Mouse (Mus musculus): ENCODE data around the gene Sdccag8. TPM values are rescaled to one million over a fixed set of nuclear protein-coding genes. Genes with fewer than 3 reads are reported as not detected.

The Sdccag8 gene
- polyA plus RNA-seq, 1 experiment from 2014 or later, result 19.2 TPM

DNA sequence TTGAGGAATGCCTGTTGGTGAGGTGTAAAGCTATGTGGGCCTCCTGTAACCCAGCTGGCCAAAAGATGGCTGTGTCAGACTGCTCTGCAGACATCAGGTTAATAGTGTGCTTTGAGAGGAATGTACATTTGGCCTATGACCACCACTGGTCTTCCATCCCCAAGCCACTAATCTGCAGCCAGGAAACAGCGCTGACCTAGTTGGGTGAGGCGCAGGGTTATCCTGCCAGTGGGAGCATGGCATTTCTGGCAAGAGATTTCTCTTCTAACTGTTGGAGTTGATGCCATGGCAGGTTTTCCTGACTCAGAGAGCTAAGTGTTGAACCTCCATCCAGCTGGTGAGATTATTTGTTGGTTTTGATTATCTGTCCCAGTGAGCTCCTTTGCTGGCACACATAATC, 101.5 kb downstream of the Sdccag8 start:
- Histone ChIP-seq H3K4me1 (ENCODE audit: control insufficient read depth, insufficient read depth, low read length) (no peaks in the 10 kb centered on the region), H3K27ac (ENCODE audit: low read depth, low read length) (no peak overlapping the region), H3K36me3 (ENCODE audit: control insufficient read depth, insufficient read depth, low read length) (no peaks in the 10 kb centered on the region), H3K9ac (ENCODE audit: low read length) (no peak overlapping the region), H3K9me3 (ENCODE audit: control insufficient read depth, low read length) (no peaks in the 10 kb centered on the region), H3K4me2 (ENCODE audit: low read depth) (no peak overlapping the region), H3K27me3 (ENCODE audit: control insufficient read depth, insufficient read depth, low read length) (no peaks in the 10 kb centered on the region), H3K4me3 (ENCODE audit: low read depth, low read length) (no peak overlapping the region)
- DNase-seq (ENCODE audit: low spot score), result no peak
- ATAC-seq (ENCODE audit: insufficient read depth, low FRiP score, low TSS enrichment), result no peak
- 96% methylated on average over 2 of the region's 2 CpGs for WGBS

- H3K9me3 ChIP-seq (ENCODE audit: control insufficient read depth, low read length), result no peaks in the 10 kb centered on the region
- H3K4me2 ChIP-seq (ENCODE audit: low read depth), result no peak overlapping the region
- H3K9ac ChIP-seq (ENCODE audit: low read length), result no peak overlapping the region
- no peak overlapping the region for H3K27ac ChIP-seq (ENCODE audit: low read depth, low read length)
- WGBS, result 96% methylated on average over 12 of the region's 12 CpGs
- H3K27me3 ChIP-seq (ENCODE audit: control insufficient read depth, insufficient read depth, low read length), result no peaks in the 10 kb centered on the region
- DNase-seq (ENCODE audit: low spot score), result no peak
- no peak for ATAC-seq (ENCODE audit: insufficient read depth, low FRiP score, low TSS enrichment)
- no peaks in the 10 kb centered on the region for H3K36me3 ChIP-seq (ENCODE audit: control insufficient read depth, insufficient read depth, low read length)
- H3K4me3 ChIP-seq (ENCODE audit: low read depth, low read length), result no peak overlapping the region
- peaks cover 5% of the 10 kb centered on the region; the same call in 1 of the 2 replicates for H3K4me1 ChIP-seq (ENCODE audit: control insufficient read depth, insufficient read depth, low read length)
Observed at GRCm38 (mm10) chr1:176919486-176919885, 105.0 kb downstream of the Sdccag8 start.

DNA sequence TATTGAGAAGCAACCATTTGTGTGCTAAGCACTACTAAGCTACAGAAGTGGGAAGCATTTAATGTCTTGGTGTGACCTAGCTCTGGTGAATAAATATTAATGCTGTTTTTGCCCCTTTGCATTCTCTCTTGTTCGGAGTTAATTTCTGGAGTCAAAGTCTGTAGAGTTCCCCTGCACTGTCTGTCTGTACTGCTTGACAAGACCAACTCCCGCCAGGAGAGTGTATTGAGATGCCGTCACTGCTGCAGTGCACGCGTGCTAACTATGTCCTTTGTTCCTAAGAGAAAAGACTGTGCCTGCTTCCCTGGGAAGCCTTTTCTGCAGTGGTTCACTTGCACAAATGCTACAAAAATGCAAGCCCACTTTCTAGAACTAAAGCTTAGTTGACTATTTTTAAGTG, 108.4 kb downstream of the Sdccag8 start:
- Histone ChIP-seq H3K27ac (ENCODE audit: low read depth, low read length) (no peak overlapping the region), H3K27me3 (ENCODE audit: control insufficient read depth, insufficient read depth, low read length) (no peaks in the 10 kb centered on the region), H3K4me2 (ENCODE audit: low read depth) (no peak overlapping the region), H3K4me3 (ENCODE audit: low read depth, low read length) (no peak overlapping the region), H3K9me3 (ENCODE audit: control insufficient read depth, low read length) (no peaks in the 10 kb centered on the region), H3K4me1 (ENCODE audit: control insufficient read depth, insufficient read depth, low read length) (peaks cover 5% of the 10 kb centered on the region; the same call in 1 of the 2 replicates), H3K36me3 (ENCODE audit: control insufficient read depth, insufficient read depth, low read length) (no peaks in the 10 kb centered on the region), H3K9ac (ENCODE audit: low read length) (no peak overlapping the region)
- WGBS, result 46% methylated on average over 5 of the region's 5 CpGs
- ATAC-seq (ENCODE audit: insufficient read depth, low FRiP score, low TSS enrichment) (peak; percentile 78; the same call in 1 of the 2 replicates), DNase-seq (ENCODE audit: low spot score) (peak; percentile 39)

DNA sequence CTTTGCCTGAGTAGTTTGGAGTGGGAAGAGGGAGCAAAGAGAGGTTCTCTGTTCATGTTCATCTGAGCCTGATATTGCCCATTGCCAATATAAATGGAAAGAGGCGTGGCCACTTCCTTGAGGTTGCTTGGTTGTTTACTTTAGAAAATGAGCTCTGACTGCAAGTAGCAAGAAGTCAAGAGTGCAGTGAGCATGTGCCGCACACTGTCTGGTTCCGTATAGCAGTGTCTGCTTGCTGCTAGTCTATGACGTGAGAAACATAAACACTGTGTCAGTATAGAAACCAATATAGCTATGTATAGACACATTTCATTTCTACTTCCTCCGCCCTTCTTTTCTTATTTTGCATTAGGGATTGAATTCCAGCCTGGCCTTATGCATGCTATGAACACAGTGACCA, 111.5 kb downstream of the Sdccag8 start:
- Histone ChIP-seq H3K27ac (ENCODE audit: low read depth, low read length) (no peak overlapping the region), H3K36me3 (ENCODE audit: control insufficient read depth, insufficient read depth, low read length) (no peaks in the 10 kb centered on the region), H3K9ac (ENCODE audit: low read length) (no peak overlapping the region), H3K9me3 (ENCODE audit: control insufficient read depth, low read length) (no peaks in the 10 kb centered on the region), H3K27me3 (ENCODE audit: control insufficient read depth, insufficient read depth, low read length) (no peaks in the 10 kb centered on the region), H3K4me1 (ENCODE audit: control insufficient read depth, insufficient read depth, low read length) (peaks cover 5% of the 10 kb centered on the region; the same call in 1 of the 2 replicates), H3K4me3 (ENCODE audit: low read depth, low read length) (no peak overlapping the region), H3K4me2 (ENCODE audit: low read depth) (no peak overlapping the region)
- no peak for DNase-seq (ENCODE audit: low spot score)
- 88% methylated on average over 5 of the region's 5 CpGs for WGBS
- ATAC-seq (ENCODE audit: insufficient read depth, low FRiP score, low TSS enrichment), result no peak

DNA sequence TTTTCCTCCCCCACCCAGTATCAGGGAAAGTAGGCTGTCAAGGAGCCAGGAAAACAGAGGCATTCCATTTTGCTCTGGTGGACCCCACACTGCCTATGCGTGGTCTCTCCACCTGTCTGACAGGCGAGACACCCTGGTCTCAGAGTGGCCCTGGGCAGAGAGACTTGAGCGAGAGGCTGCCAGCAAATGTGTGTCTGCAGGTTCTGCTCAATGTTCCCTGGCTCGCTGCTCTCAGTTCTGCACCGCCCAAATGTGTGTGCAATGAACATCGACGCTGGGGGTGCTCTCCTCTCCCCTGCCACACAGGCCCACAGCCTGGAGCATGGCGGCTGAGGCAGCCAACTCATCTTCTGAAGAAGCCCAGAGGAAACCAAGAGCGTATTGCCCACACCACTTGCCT, 112.9 kb downstream of the Sdccag8 start:
- no peak overlapping the region for H3K9ac ChIP-seq (ENCODE audit: low read length)
- no peak overlapping the region for H3K4me3 ChIP-seq (ENCODE audit: low read depth, low read length)
- 93% methylated on average over 9 of the region's 9 CpGs for WGBS
- H3K27me3 ChIP-seq (ENCODE audit: control insufficient read depth, insufficient read depth, low read length), result no peaks in the 10 kb centered on the region
- no peak overlapping the region for H3K4me2 ChIP-seq (ENCODE audit: low read depth)
- DNase-seq (ENCODE audit: low spot score) (no peak), ATAC-seq (ENCODE audit: insufficient read depth, low FRiP score, low TSS enrichment) (no peak)
- no peak overlapping the region for H3K27ac ChIP-seq (ENCODE audit: low read depth, low read length)
- H3K4me1 ChIP-seq (ENCODE audit: control insufficient read depth, insufficient read depth, low read length), result peaks cover 5% of the 10 kb centered on the region; the same call in 1 of the 2 replicates
- H3K36me3 ChIP-seq (ENCODE audit: control insufficient read depth, insufficient read depth, low read length), result no peaks in the 10 kb centered on the region
- H3K9me3 ChIP-seq (ENCODE audit: control insufficient read depth, low read length), result no peaks in the 10 kb centered on the region

- no peaks in the 10 kb centered on the region for H3K9me3 ChIP-seq (ENCODE audit: control insufficient read depth, low read length)
- no peak overlapping the region for H3K4me3 ChIP-seq (ENCODE audit: low read depth, low read length)
- no peak overlapping the region for H3K27ac ChIP-seq (ENCODE audit: low read depth, low read length)
- H3K4me2 ChIP-seq (ENCODE audit: low read depth), result no peak overlapping the region
- peak; percentile 87 for ATAC-seq (ENCODE audit: insufficient read depth, low FRiP score, low TSS enrichment)
- no peaks in the 10 kb centered on the region for H3K4me1 ChIP-seq (ENCODE audit: control insufficient read depth, insufficient read depth, low read length)
- no peaks in the 10 kb centered on the region for H3K36me3 ChIP-seq (ENCODE audit: control insufficient read depth, insufficient read depth, low read length)
- WGBS, result 75% methylated on average over 8 of the region's 8 CpGs
- no peaks in the 10 kb centered on the region for H3K27me3 ChIP-seq (ENCODE audit: control insufficient read depth, insufficient read depth, low read length)
- no peak overlapping the region for H3K9ac ChIP-seq (ENCODE audit: low read length)
- DNase-seq (ENCODE audit: low spot score), result peak; percentile 35
Observed at GRCm38 (mm10) chr1:176929710-176930109, 115.2 kb downstream of the Sdccag8 start.

GRCm38 (mm10) chr1:176930574-176930973, 116.1 kb downstream of the Sdccag8 start:
- Histone ChIP-seq H3K4me2 (ENCODE audit: low read depth) (no peak overlapping the region), H3K4me3 (ENCODE audit: low read depth, low read length) (no peak overlapping the region), H3K9ac (ENCODE audit: low read length) (no peak overlapping the region), H3K27ac (ENCODE audit: low read depth, low read length) (no peak overlapping the region), H3K36me3 (ENCODE audit: control insufficient read depth, insufficient read depth, low read length) (no peaks in the 10 kb centered on the region), H3K4me1 (ENCODE audit: control insufficient read depth, insufficient read depth, low read length) (no peaks in the 10 kb centered on the region), H3K27me3 (ENCODE audit: control insufficient read depth, insufficient read depth, low read length) (no peaks in the 10 kb centered on the region), H3K9me3 (ENCODE audit: control insufficient read depth, low read length) (no peaks in the 10 kb centered on the region)
- WGBS, result 86% methylated on average over 2 of the region's 2 CpGs
- ATAC-seq (ENCODE audit: insufficient read depth, low FRiP score, low TSS enrichment) (no peak), DNase-seq (ENCODE audit: low spot score) (no peak)

DNA sequence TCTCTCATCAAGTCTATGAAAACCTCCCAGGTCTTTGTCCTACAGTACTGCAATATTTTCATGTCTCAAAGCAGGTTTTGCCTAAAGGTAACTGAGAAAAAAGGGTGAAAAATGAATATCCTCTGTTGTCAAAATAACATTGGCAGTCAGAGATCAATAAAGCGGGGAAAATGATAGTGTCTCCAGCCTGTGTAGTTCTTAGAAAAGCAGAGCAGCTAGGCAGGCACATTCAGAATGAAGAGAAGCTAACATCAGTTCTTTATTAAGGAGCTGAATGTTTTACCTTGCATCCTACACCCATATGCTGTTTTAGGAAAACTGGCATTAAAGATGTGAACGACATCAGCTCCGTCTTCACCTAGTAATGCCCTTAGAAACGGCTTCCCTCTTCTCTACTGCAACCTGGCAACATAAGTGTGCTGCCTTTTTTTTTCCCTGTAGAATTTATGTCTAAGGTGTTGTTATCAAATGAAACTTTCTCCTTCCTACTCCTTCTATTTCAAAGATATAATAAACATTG, 116.6 kb downstream of the Sdccag8 start:
- no peaks in the 10 kb centered on the region for H3K27me3 ChIP-seq (ENCODE audit: control insufficient read depth, insufficient read depth, low read length)
- H3K4me1 ChIP-seq (ENCODE audit: control insufficient read depth, insufficient read depth, low read length), result no peaks in the 10 kb centered on the region
- ATAC-seq (ENCODE audit: insufficient read depth, low FRiP score, low TSS enrichment) (no peak), DNase-seq (ENCODE audit: low spot score) (no peak)
- 87% methylated on average over 4 of the region's 4 CpGs for WGBS
- no peak overlapping the region for H3K4me3 ChIP-seq (ENCODE audit: low read depth, low read length)
- no peak overlapping the region for H3K27ac ChIP-seq (ENCODE audit: low read depth, low read length)
- H3K9ac ChIP-seq (ENCODE audit: low read length), result no peak overlapping the region
- H3K36me3 ChIP-seq (ENCODE audit: control insufficient read depth, insufficient read depth, low read length), result no peaks in the 10 kb centered on the region
- no peaks in the 10 kb centered on the region for H3K9me3 ChIP-seq (ENCODE audit: control insufficient read depth, low read length)
- H3K4me2 ChIP-seq (ENCODE audit: low read depth), result no peak overlapping the region

DNA sequence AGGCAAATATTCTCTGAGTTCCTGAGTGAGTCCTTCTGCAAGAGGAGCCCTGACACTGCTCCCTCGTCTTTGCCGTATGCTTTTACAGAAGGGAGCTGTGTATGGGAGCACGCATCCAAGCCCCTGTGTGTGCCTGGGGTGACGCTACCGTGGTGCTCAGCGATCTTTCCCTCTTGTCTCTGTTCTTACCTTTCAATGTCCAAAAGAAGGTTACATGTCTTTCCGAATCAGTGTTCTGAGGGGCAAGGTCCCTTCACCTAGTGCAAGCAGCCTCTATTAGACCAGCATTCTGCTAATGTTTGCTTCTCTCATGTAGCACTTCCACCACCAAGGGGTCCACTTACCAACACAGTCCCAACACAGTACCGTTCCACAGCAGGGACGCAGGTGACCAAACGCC, 117.1 kb downstream of the Sdccag8 start:
- WGBS, result 87% methylated on average over 10 of the region's 10 CpGs
- H3K4me2 ChIP-seq (ENCODE audit: low read depth), result no peak overlapping the region
- no peaks in the 10 kb centered on the region for H3K36me3 ChIP-seq (ENCODE audit: control insufficient read depth, insufficient read depth, low read length)
- H3K9ac ChIP-seq (ENCODE audit: low read length), result no peak overlapping the region
- no peaks in the 10 kb centered on the region for H3K9me3 ChIP-seq (ENCODE audit: control insufficient read depth, low read length)
- no peak overlapping the region for H3K4me3 ChIP-seq (ENCODE audit: low read depth, low read length)
- no peaks in the 10 kb centered on the region for H3K4me1 ChIP-seq (ENCODE audit: control insufficient read depth, insufficient read depth, low read length)
- no peaks in the 10 kb centered on the region for H3K27me3 ChIP-seq (ENCODE audit: control insufficient read depth, insufficient read depth, low read length)
- DNase-seq (ENCODE audit: low spot score), result no peak
- H3K27ac ChIP-seq (ENCODE audit: low read depth, low read length), result no peak overlapping the region
- ATAC-seq (ENCODE audit: insufficient read depth, low FRiP score, low TSS enrichment), result no peak

All from neural tube, embryonic 11.5 days (tissue).